ENCODE assay signal across 8 mouse cellular contexts in the genomic region with DNA sequence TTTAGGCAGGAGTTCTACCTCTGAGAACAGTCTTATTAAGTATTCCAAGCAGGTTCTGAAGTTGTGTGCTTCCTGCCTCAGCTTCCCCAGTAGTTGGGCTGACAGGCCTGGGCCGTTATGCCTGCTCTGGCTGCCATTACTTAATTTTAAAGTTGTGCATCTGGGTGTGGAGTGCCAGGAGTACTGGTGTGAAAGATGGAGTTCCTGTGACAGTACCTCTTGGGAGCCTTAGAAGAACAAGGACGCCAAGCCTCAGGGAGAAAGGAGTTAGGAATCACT. TPM values are rescaled to one million over a fixed set of nuclear protein-coding genes. Genes with fewer than 3 reads are reported as not detected.
DNase-seq lines count a peak whose midpoint lies in the region; ATAC-seq lines count a peak whose summit lies in the region.

No protein-coding gene starts in this region.

- no peak for ATAC-seq in megakaryocyte, adult 5-6 weeks (ENCODE audit: poor library complexity, severe bottlenecking)
- ATAC-seq in liver, embryonic 12.5 days: no peak

- 53% methylated on average over 2 of the region's 2 CpGs for WGBS in liver, embryonic 12.5 days (ENCODE audit: insufficient replicate concordance)

- no peak overlapping the region for H3K27ac ChIP-seq in liver, embryonic 12.5 days

- H3K9ac ChIP-seq in liver, embryonic 12.5 days: peak overlapping the region; percentile 72

- H3K36me3 ChIP-seq in megakaryocyte, embryonic 14.5 days (replicated peaks; ENCODE audit: low read length): peaks cover 24% of the 10 kb centered on the region
- H3K36me3 ChIP-seq in liver, embryonic 12.5 days: peaks cover 31% of the 10 kb centered on the region

- H3K4me1 ChIP-seq in megakaryocyte, embryonic 14.5 days: peaks cover 58% of the 10 kb centered on the region
- peaks cover 44% of the 10 kb centered on the region for H3K4me1 ChIP-seq in liver, embryonic 12.5 days

- H3K4me3 ChIP-seq in megakaryocyte, embryonic 14.5 days (replicated peaks): peak overlapping the region; percentile 93
- peak overlapping the region; percentile 73 for H3K4me3 ChIP-seq in liver, embryonic 12.5 days

- peak; percentile 55 for DNase-seq in cerebellum, adult 11-12 months
- no peak for DNase-seq in cerebellum, postnatal 36 days
- DNase-seq in urinary bladder, postnatal 14 days (ENCODE audit: low spot score): no peak
- DNase-seq in thymus, postnatal 14 days: no peak
- no peak for DNase-seq in spleen, postnatal 4 days (ENCODE audit: low spot score in 2 of 2)

- H3K9me3 ChIP-seq in megakaryocyte, embryonic 14.5 days: no peaks in the 10 kb centered on the region
- H3K9me3 ChIP-seq in liver, embryonic 12.5 days (replicated peaks): no peaks in the 10 kb centered on the region

- peaks cover 21% of the 10 kb centered on the region for H3K27me3 ChIP-seq in megakaryocyte, embryonic 14.5 days (replicated peaks)
- peaks cover 12% of the 10 kb centered on the region for H3K27me3 ChIP-seq in liver, embryonic 12.5 days (replicated peaks)

- peak overlapping the region; percentile 92 for H3K4me2 ChIP-seq in liver, embryonic 12.5 days

RNA-seq across cellular contexts. Expression of a gene that starts 4.4 kb away (rescaled TPM):
- 4.4 and 22.7 TPM in 2 replicates for polyA plus RNA-seq in megakaryocyte, embryonic 14.5 days (2012; ENCODE audit: insufficient read depth, low replicate concordance)
- total RNA-seq in megakaryocyte, adult 5-6 weeks (2015): 23.2 and 28.6 TPM in 2 replicates
- 95.5 and 112 TPM in 2 replicates for total RNA-seq in megakaryocyte, adult 5-6 weeks (2017)
- polyA plus RNA-seq in liver, embryonic 12.5 days (2016; fragmentation: Nextera tagmentation; extraction: Ambion mirVana): 27.4 and 29.1 TPM in 2 replicates

RNA-seq across cellular contexts. Expression of a gene that starts 4.5 kb away (rescaled TPM):
- 0.21 TPM in 1 of 2 replicates, not detected in the other for polyA plus RNA-seq in megakaryocyte, embryonic 14.5 days (2012; ENCODE audit: insufficient read depth, low replicate concordance)
- 0.25 and 0.62 TPM in 2 replicates for total RNA-seq in megakaryocyte, adult 5-6 weeks (2015)
- total RNA-seq in megakaryocyte, adult 5-6 weeks (2017): 0.22 and 0.24 TPM in 2 replicates
- polyA plus RNA-seq in liver, embryonic 12.5 days (2016; fragmentation: Nextera tagmentation; extraction: Ambion mirVana): 1.8 and 2.1 TPM in 2 replicates

RNA-seq across cellular contexts. Expression of a gene that starts 23.6 kb away (rescaled TPM):
- polyA plus RNA-seq in megakaryocyte, embryonic 14.5 days (2012; ENCODE audit: insufficient read depth, low replicate concordance): not detected in 2 replicates
- total RNA-seq in megakaryocyte, adult 5-6 weeks (2015): not detected in 2 replicates
- total RNA-seq in megakaryocyte, adult 5-6 weeks (2017): not detected in 2 replicates
- 1.7 and 2.3 TPM in 2 replicates for polyA plus RNA-seq in liver, embryonic 12.5 days (2016; fragmentation: Nextera tagmentation; extraction: Ambion mirVana)

RNA-seq across cellular contexts. Expression of a gene that starts 26.5 kb away (rescaled TPM):
- polyA plus RNA-seq in megakaryocyte, embryonic 14.5 days (2012; ENCODE audit: insufficient read depth, low replicate concordance): 115 and 286 TPM in 2 replicates
- total RNA-seq in megakaryocyte, adult 5-6 weeks (2015): 21.7 and 22.3 TPM in 2 replicates
- 28.4 and 35.0 TPM in 2 replicates for total RNA-seq in megakaryocyte, adult 5-6 weeks (2017)
- 66.4 and 67.9 TPM in 2 replicates for polyA plus RNA-seq in liver, embryonic 12.5 days (2016; fragmentation: Nextera tagmentation; extraction: Ambion mirVana)

RNA-seq across cellular contexts. Expression of a gene that starts 30.3 kb away (rescaled TPM):
- 17.0 and 33.8 TPM in 2 replicates for polyA plus RNA-seq in megakaryocyte, embryonic 14.5 days (2012; ENCODE audit: insufficient read depth, low replicate concordance)
- 8.1 and 9.6 TPM in 2 replicates for total RNA-seq in megakaryocyte, adult 5-6 weeks (2015)
- total RNA-seq in megakaryocyte, adult 5-6 weeks (2017): 18.3 and 22.2 TPM in 2 replicates
- polyA plus RNA-seq in liver, embryonic 12.5 days (2016; fragmentation: Nextera tagmentation; extraction: Ambion mirVana): 34.3 and 37.6 TPM in 2 replicates
